In genomic region chr10:100508170-100508569, GRCm38 (mm10) we compare ENCODE assay signal across 14 mouse cellular contexts.
"Had no signal": no experiment of that assay in that cellular context is flagged by ENCODE, and none has a peak within 500 bp of the region (broad histone marks: within the 10 kb centered on the region; RNA-seq: fewer than 3 reads in every experiment).

No protein-coding gene starts in this region.

- H3K9ac ChIP-seq: kidney, embryonic 15.5 days; midbrain, embryonic 12.5 days had no signal

- ATAC-seq: intestine, embryonic 16.5 days; lung, postnatal 0 days had no signal

- H3K9me3 ChIP-seq: kidney, embryonic 15.5 days; limb, embryonic 10.5 days; megakaryocyte, embryonic 14.5 days; midbrain, embryonic 12.5 days had no signal

- DNase-seq: kidney, adult 2 months; kidney, postnatal 14 days; lung, adult 2 months; lung, postnatal 4 days; right cerebral cortex, adult 18-20 months; thymus, adult 2 months; thymus, postnatal 36 days had no signal

- H3K4me2 ChIP-seq: kidney, embryonic 15.5 days; midbrain, embryonic 12.5 days had no signal

- H3K27ac ChIP-seq: kidney, embryonic 15.5 days; left cerebral cortex, adult 2 months; limb, embryonic 10.5 days; midbrain, embryonic 12.5 days had no signal

- H3K27me3 ChIP-seq: kidney, embryonic 15.5 days; megakaryocyte, embryonic 14.5 days; midbrain, embryonic 12.5 days had no signal

- H3K4me3 ChIP-seq: kidney, embryonic 15.5 days; left cerebral cortex, adult 2 months; limb, embryonic 10.5 days; megakaryocyte, embryonic 14.5 days; midbrain, embryonic 12.5 days had no signal

- H3K4me1 ChIP-seq: kidney, embryonic 15.5 days; limb, embryonic 10.5 days; megakaryocyte, embryonic 14.5 days; midbrain, embryonic 12.5 days had no signal
